Mouse (Mus musculus): Measurements from ENCODE around the gene Ptrh2.
"Not testable (repeated sequence)": the region's sequence is repeated elsewhere in the genome, so short reads cannot be mapped to it uniquely, and the experiment has no call there.

The Ptrh2 gene

GRCm38 (mm10) chr11:86725607-86726006, 41.8 kb downstream of the Ptrh2 start:
- in situ Hi-C loops (cut with MseI, MboI) = no loop called here

GRCm38 (mm10) chr11:86731443-86731842, 47.7 kb downstream of the Ptrh2 start:
- in situ Hi-C loops (cut with MseI, MboI) = no loop called here

- in situ Hi-C loops (cut with MseI, MboI) = no loop called here
Measured at GRCm38 (mm10) chr11:86734241-86734939, 50.6 kb downstream of the Ptrh2 start.

GRCm38 (mm10) chr11:86734993-86735392, 51.2 kb downstream of the Ptrh2 start:
- in situ Hi-C loops (cut with MseI, MboI) = no loop called here

- in situ Hi-C loops (cut with MseI, MboI) = no loop called here
Measured at GRCm38 (mm10) chr11:86737301-86738000, 53.7 kb downstream of the Ptrh2 start.

GRCm38 (mm10) chr11:86738308-86738707, 54.5 kb downstream of the Ptrh2 start:
- in situ Hi-C loops (cut with MseI, MboI) = not testable (repeated sequence)

GRCm38 (mm10) chr11:86738956-86739355, 55.2 kb downstream of the Ptrh2 start:
- in situ Hi-C loops (cut with MseI, MboI) = no loop called here

GRCm38 (mm10) chr11:86739470-86739869, 55.7 kb downstream of the Ptrh2 start:
- in situ Hi-C loops (cut with MseI, MboI) = no loop called here

GRCm38 (mm10) chr11:86741505-86741904, 57.7 kb downstream of the Ptrh2 start:
- in situ Hi-C loops (cut with MseI, MboI) = no loop called here
